Mouse (Mus musculus) midbrain, embryonic 11.5 days (tissue): ENCODE results near the gene Lpcat1. TPM values are rescaled to one million over a fixed set of nuclear protein-coding genes. Genes with fewer than 3 reads are reported as not detected.

Source experiments
- ATAC-seq: fragments of 200-750 bp; cut with Nextera tagmentation; 2 replicates; pipeline ENCODE4 v1.8.0; 2017; ENCODE audit warnings: moderate TSS enrichment, moderate library complexity; ENCODE audit not compliant: low FRiP score
- DNase-seq: peaks from one replicate; pipeline ENCODE4 v3.0.0; 2015; ENCODE audit warnings: low spot score; ENCODE audit errors: missing footprints
- H3K27ac ChIP-seq: fragments of 300-500 bp; sonication (generic); 2 replicates; pipeline ENCODE4 v1.5.1; 2014; ENCODE audit warnings: low read depth, low read length
- H3K27me3 ChIP-seq: fragments of 300-500 bp; sonication (generic); 2 replicates; pipeline ENCODE4 v1.6.1; 2014; ENCODE audit warnings: mild to moderate bottlenecking, low read length, moderate library complexity, mixed read lengths; ENCODE audit not compliant: control insufficient read depth, insufficient read depth
- H3K36me3 ChIP-seq: fragments of 300-500 bp; sonication (generic); 2 replicates; pipeline ENCODE4 v1.6.1; 2014; ENCODE audit warnings: mild to moderate bottlenecking, low read length, moderate library complexity, mixed read lengths; ENCODE audit not compliant: control insufficient read depth, insufficient read depth
- H3K4me1 ChIP-seq: fragments of 300-500 bp; sonication (generic); 2 replicates; pipeline ENCODE4 v1.6.1; 2014; ENCODE audit warnings: low read length; ENCODE audit not compliant: control insufficient read depth, insufficient read depth
- H3K4me2 ChIP-seq: fragments of 300-500 bp; sonication (generic); 2 replicates; pipeline ENCODE4 v1.6.1; 2014; ENCODE audit warnings: mild to moderate bottlenecking, moderate library complexity
- H3K4me3 ChIP-seq: fragments of 300-500 bp; sonication (generic); 2 replicates; pipeline ENCODE4 v1.5.1; 2014; ENCODE audit warnings: low read depth, low read length
- H3K9ac ChIP-seq: fragments of 300-500 bp; sonication (generic); 2 replicates; pipeline ENCODE4 v1.6.1; 2014; ENCODE audit warnings: low read length
- H3K9me3 ChIP-seq: fragments of 300-500 bp; sonication (generic); 2 replicates; pipeline ENCODE4 v1.6.1; 2016; ENCODE audit warnings: low read length; ENCODE audit not compliant: control insufficient read depth
- WGBS: fragments of 180-500 bp; shearing (Covaris S2); extraction: QIAGEN DNeasy Blood & Tissue Kit; methylation state at CpG from one replicate; pipeline ENCODE4 v1.1.7; 2014; 5-methylcytosine and 5-hydroxymethylcytosine counted together
- polyA plus RNA-seq: library from polyadenylated mRNA; unstranded; fragments of >200 nt; fragmentation: Nextera tagmentation; extraction: Ambion mirVana; gene quantifications from 2 replicates; pipeline ENCODE4 v1.2.1, GENCODE M21; 2014

Gene Lpcat1
- polyA plus RNA-seq, 1 experiment from 2014 or later, result 52.0 TPM

DNA sequence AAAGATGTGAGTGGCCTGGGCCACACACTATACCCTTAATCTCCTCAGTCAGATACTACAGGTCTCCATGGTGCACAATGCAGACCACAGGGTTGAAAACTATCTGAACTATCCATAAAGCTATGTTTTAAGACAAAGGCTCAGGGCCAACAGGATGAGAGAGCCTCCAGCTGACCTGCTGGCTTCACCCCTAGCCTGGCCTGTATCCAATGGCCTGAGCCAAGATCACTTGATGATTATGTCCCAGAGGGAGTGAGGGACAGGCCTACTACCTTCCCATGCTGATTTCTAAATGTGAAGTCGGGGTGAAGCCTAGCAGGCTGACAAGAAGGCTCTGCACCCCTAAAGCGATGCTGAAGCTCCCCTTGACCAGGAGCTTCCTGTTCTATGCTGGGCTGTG, 21.9 kb upstream of the Lpcat1 start:
- no peak overlapping the region for H3K9ac ChIP-seq
- no peak overlapping the region for H3K27ac ChIP-seq
- no peaks in the 10 kb centered on the region for H3K27me3 ChIP-seq
- ATAC-seq, result no peak
- no peak for DNase-seq
- no peaks in the 10 kb centered on the region for H3K9me3 ChIP-seq
- H3K36me3 ChIP-seq, result no peaks in the 10 kb centered on the region
- no peak overlapping the region for H3K4me2 ChIP-seq
- no peak overlapping the region for H3K4me3 ChIP-seq
- 76% methylated on average over 2 of the region's 2 CpGs for WGBS
- H3K4me1 ChIP-seq, result no peaks in the 10 kb centered on the region

DNA sequence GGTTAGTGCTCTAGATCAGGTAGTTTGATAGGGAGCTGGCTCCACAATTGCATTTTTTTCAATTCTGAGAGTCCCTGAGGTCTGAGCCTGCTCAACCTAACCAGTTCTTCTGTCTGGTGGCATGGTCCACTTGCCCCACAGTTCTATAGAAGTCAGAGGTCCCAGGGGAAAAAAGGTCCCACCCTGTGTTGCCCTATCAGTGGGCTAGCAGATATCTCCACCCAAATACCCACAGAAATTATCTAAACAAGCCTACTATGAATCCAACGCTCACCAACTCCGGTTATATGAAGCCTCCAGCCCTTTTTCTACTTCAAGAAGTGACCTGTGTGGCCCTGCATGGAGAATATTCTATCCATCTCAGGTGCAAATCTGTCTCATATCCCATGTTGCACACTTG, 20.9 kb upstream of the Lpcat1 start:
- 88% methylated on average over 2 of the region's 2 CpGs for WGBS
- no peaks in the 10 kb centered on the region for H3K27me3 ChIP-seq
- no peak for ATAC-seq

DNA sequence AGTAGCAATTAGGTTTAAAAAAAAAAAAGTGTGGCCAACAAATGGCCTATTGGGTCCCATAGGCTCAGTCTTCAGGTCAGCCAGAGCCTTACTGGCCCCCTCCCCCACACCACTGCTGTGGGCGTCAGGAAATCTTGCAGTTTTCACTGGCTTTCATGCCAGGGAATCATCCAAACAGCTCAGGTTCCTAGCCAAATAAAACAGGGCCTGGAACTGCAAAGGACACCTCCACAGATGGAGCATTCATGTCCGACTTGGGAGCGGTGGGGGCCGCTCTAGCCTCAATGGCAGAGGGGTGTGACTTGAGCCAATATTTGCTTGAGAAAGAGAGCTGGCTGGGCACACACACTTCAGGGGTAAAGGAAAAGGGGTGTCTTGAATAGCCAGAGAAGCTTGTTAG, 20.5 kb upstream of the Lpcat1 start:
- Histone ChIP-seq H3K27ac (no peak overlapping the region), H3K36me3 (no peaks in the 10 kb centered on the region), H3K9me3 (no peaks in the 10 kb centered on the region), H3K27me3 (no peaks in the 10 kb centered on the region), H3K4me3 (no peak overlapping the region), H3K4me1 (no peaks in the 10 kb centered on the region), H3K4me2 (no peak overlapping the region), H3K9ac (no peak overlapping the region)
- DNase-seq (no peak), ATAC-seq (no peak)
- WGBS, result 65% methylated on average over 4 of the region's 4 CpGs

More for the DNA sequence above, 20.9 kb upstream of the Lpcat1 start:
- Histone ChIP-seq H3K9me3 (no peaks in the 10 kb centered on the region), H3K4me2 (no peak overlapping the region), H3K4me3 (no peak overlapping the region), H3K4me1 (no peaks in the 10 kb centered on the region), H3K27ac (no peak overlapping the region), H3K9ac (no peak overlapping the region), H3K36me3 (no peaks in the 10 kb centered on the region)
- no peak for DNase-seq

DNA sequence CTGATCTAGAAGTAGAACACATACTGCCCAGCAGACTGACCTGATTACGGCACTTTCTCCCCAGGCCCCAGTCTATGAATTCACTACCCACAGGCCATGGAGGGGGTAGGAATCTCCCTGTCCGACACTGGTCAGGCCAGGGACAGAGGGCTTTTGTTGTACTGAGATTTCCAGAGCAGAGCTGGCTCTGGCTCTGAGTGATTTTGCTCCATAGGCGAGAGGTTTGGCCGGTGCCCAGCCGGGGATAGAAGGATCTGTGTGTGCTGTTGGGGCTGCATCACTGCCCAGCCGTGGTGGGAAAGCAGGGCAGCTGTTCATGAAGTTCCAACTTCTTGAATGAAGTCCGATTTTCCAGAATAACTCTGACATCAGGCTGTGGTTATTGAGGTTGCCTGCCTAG, 20.1 kb upstream of the Lpcat1 start:
- H3K4me3 ChIP-seq, result no peak overlapping the region
- no peaks in the 10 kb centered on the region for H3K36me3 ChIP-seq
- no peaks in the 10 kb centered on the region for H3K9me3 ChIP-seq
- ATAC-seq (no peak), DNase-seq (no peak)
- H3K4me1 ChIP-seq, result no peaks in the 10 kb centered on the region
- no peak overlapping the region for H3K27ac ChIP-seq
- H3K9ac ChIP-seq, result no peak overlapping the region
- H3K27me3 ChIP-seq, result no peaks in the 10 kb centered on the region
- H3K4me2 ChIP-seq, result no peak overlapping the region
- WGBS, result 53% methylated on average over 7 of the region's 7 CpGs

DNA sequence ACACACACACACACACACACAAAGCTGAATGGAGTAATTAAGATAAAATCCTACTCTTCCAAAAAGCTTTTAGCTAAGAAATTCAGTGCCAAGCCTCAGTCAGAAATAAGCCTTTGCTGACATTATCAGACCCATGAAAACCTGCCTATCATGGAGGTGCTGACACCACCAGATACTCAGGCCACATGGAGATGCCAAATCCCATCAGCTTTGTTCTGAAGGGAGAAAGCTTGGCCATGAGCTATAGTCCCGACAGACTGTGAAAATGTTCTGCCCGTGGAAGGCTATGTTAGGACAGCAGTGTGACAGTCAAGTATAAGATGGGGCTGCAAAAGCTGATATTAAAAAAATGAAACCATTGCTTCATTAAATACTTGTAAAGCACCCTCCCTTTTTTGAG, 19.5 kb upstream of the Lpcat1 start:
- Histone ChIP-seq H3K4me1 (no peaks in the 10 kb centered on the region), H3K9ac (no peak overlapping the region), H3K27me3 (no peaks in the 10 kb centered on the region), H3K27ac (no peak overlapping the region), H3K4me3 (no peak overlapping the region), H3K36me3 (no peaks in the 10 kb centered on the region), H3K4me2 (no peak overlapping the region), H3K9me3 (no peaks in the 10 kb centered on the region)
- whole genome bisulfite sequencing, result 81% methylated on average over 2 of the region's 2 CpGs
- no peak for DNase-seq
- ATAC-seq, result no peak

DNA sequence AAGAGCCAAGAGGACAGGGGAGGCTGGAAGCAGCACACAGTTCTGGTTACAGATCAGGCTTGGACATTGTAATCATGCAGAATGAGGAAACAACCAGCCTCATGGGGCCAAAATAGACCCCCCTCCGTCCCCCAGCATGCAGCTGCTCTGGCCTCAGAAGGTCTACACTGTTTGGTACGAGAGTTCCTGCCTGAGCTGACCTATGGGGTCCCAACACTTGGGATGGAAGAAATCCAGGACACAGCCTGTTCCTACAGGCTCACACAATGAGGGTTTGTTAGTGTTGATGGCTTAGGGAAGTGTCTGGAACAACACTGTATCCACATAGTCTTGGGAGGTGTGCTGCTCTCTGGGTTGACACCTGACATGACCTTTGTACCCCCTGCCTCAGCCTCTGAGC, 18.8 kb upstream of the Lpcat1 start:
- H3K27ac ChIP-seq, result no peak overlapping the region
- H3K4me3 ChIP-seq, result no peak overlapping the region
- no peak overlapping the region for H3K9ac ChIP-seq
- no peaks in the 10 kb centered on the region for H3K36me3 ChIP-seq
- WGBS, result 62% methylated on average over 2 of the region's 2 CpGs
- no peak for DNase-seq
- no peaks in the 10 kb centered on the region for H3K4me1 ChIP-seq
- no peak overlapping the region for H3K4me2 ChIP-seq
- H3K9me3 ChIP-seq, result no peaks in the 10 kb centered on the region
- no peak for ATAC-seq
- H3K27me3 ChIP-seq, result no peaks in the 10 kb centered on the region

DNA sequence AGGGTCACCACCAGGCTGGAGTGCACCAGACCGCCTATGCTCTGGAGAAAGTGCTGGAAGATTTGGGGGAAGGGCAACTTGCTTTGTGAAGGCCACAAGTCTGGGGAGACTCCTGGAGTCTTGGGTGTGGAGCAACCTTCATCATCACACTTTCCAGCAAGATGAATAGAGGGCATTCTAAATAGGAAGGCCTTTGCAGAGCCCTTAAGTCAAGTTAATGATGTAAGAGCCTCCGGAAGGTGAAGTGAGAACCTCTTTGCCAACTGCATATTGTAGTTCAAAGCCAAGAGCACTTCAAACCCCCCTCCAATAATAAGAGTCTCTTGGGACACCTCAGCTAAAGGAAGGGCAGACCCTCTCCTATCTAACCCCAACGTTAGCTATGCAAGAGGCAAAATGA, 18.3 kb upstream of the Lpcat1 start:
- WGBS, result 83% methylated on average over 3 of the region's 3 CpGs
- no peak overlapping the region for H3K9ac ChIP-seq
- H3K4me1 ChIP-seq, result no peaks in the 10 kb centered on the region
- H3K27ac ChIP-seq, result no peak overlapping the region
- H3K36me3 ChIP-seq, result no peaks in the 10 kb centered on the region
- ATAC-seq (no peak), DNase-seq (no peak)
- H3K4me3 ChIP-seq, result no peak overlapping the region
- H3K4me2 ChIP-seq, result no peak overlapping the region
- H3K27me3 ChIP-seq, result no peaks in the 10 kb centered on the region
- no peaks in the 10 kb centered on the region for H3K9me3 ChIP-seq

DNA sequence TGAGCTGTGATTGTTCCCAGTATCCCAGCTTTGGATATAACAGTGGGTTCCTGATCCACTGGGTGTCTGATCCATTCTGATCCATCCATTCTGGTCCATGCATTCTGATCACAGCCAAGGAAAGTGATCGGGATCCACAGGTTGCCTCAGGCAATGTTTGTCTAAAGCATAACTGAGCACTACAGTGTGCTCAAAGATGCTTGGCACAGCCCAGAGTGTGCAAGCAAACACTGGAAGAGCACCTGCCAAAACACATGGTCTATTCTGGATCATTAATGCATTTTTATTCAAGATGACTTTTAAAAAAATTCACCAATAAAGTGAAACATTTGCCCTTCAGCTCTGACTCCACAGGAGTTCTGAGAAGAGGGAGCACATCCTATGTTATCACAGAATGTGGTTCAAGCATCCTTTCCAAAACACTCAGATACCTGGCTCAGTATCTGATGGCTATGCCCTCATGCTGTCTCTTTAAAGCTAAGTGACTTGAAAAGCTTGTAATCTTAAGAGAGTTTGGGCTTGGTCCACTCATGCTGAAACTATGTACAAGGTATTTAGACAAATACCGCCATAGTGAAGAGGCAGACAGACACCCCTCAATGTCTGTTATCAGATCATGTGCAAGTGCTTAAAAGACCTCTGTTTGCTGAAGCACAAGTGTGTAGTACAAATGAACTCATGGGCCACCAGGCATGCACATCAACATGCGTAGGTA, 13.3 kb upstream of the Lpcat1 start:
- Histone ChIP-seq H3K4me2 (no peak overlapping the region), H3K9ac (no peak overlapping the region), H3K36me3 (no peaks in the 10 kb centered on the region), H3K9me3 (no peaks in the 10 kb centered on the region), H3K27ac (no peak overlapping the region), H3K4me3 (no peak overlapping the region), H3K27me3 (no peaks in the 10 kb centered on the region), H3K4me1 (no peaks in the 10 kb centered on the region)
- no peak for DNase-seq
- ATAC-seq, result no peak
- WGBS, result 82% methylated on average over 3 of the region's 3 CpGs

DNA sequence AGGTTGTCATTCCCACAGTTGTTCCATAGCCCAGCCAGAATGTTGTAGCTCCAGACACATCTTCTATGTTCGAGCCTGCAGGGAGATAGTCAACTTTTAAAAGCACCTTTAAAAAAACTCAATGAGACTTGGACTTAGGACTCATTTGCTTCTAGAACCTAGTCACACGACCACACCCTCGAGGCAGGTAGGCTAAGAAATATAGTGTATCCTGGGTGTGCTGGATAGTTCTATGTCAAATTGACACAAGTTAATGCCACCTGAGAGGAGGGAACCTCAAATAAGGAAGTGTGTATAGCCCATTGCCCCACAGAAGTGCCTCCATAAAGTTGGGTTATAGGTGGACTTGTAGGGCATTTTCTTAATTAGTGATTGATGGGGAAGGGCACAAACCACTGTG, 11.7 kb upstream of the Lpcat1 start:
- Histone ChIP-seq H3K27ac (no peak overlapping the region), H3K27me3 (no peaks in the 10 kb centered on the region), H3K9me3 (no peaks in the 10 kb centered on the region), H3K36me3 (no peaks in the 10 kb centered on the region), H3K4me2 (no peak overlapping the region), H3K4me1 (no peaks in the 10 kb centered on the region), H3K4me3 (no peak overlapping the region), H3K9ac (no peak overlapping the region)
- 81% methylated on average over 3 of the region's 3 CpGs for WGBS
- ATAC-seq (no peak), DNase-seq (no peak)
